Comparison of ENCODE assay signal across 9 mouse cellular contexts in genomic region chr13:43991774-43992173, GRCm38 (mm10).
DNase-seq lines count a peak whose midpoint lies in the region; ATAC-seq and TF ChIP-seq lines count a peak whose summit lies in the region.
"Had no signal": no experiment of that assay in that cellular context is flagged by ENCODE, and none has a peak within 500 bp of the region (broad histone marks: within the 10 kb centered on the region; RNA-seq: fewer than 3 reads in every experiment).

No protein-coding gene starts in this region.

- no peak for ATAC-seq in liver, embryonic 12.5 days
- ATAC-seq in kidney, postnatal 0 days (replicated peaks; ENCODE audit: low FRiP score, low read depth) = peak; percentile 66
- no peak for ATAC-seq in CD4-positive, CD25-positive, alpha-beta regulatory T cell, adult 4 months
- ATAC-seq in granulocyte monocyte progenitor cell, adult 5-6 weeks (replicated peaks; ENCODE audit: poor library complexity, severe bottlenecking) = no peak

- H3K27ac ChIP-seq in liver, embryonic 12.5 days = no peak overlapping the region
- H3K27ac ChIP-seq in kidney, postnatal 0 days = no peak overlapping the region
- H3K27ac ChIP-seq: hindbrain, embryonic 15.5 days had no signal

- H3K9me3 ChIP-seq in liver, embryonic 12.5 days (replicated peaks) = no peaks in the 10 kb centered on the region
- H3K9me3 ChIP-seq in kidney, postnatal 0 days (replicated peaks; ENCODE audit: low read length) = no peaks in the 10 kb centered on the region
- H3K9me3 ChIP-seq: hindbrain, embryonic 15.5 days had no signal

- intact Hi-C loops in gastrocnemius, postnatal 14 days (cut with DNase I; ENCODE audit: low total_unique reads) = no loop called here

- no peaks in the 10 kb centered on the region for H3K27me3 ChIP-seq in liver, embryonic 12.5 days (replicated peaks)
- no peaks in the 10 kb centered on the region for H3K27me3 ChIP-seq in kidney, postnatal 0 days (ENCODE audit: insufficient read depth, low read length)

- no peak overlapping the region for H3K4me2 ChIP-seq in liver, embryonic 12.5 days
- H3K4me2 ChIP-seq in kidney, postnatal 0 days (ENCODE audit: low read length) = no peak overlapping the region
- H3K4me2 ChIP-seq: hindbrain, embryonic 15.5 days had no signal

- DNase-seq in liver = peak; percentile 37
- DNase-seq in adrenal gland, postnatal 25 days = peak; percentile 76
- DNase-seq in gastrocnemius, postnatal 14 days = peak; percentile 47
- DNase-seq in kidney, postnatal 0 days (ENCODE audit: low spot score) = peak; percentile 82
- peak; percentile 77 to 87 for DNase-seq in lung, postnatal 4 days

- H3K36me3 ChIP-seq in liver, embryonic 12.5 days = no peaks in the 10 kb centered on the region
- H3K36me3 ChIP-seq in kidney, postnatal 0 days (ENCODE audit: insufficient read depth, low read length) = no peaks in the 10 kb centered on the region
- H3K36me3 ChIP-seq: hindbrain, embryonic 15.5 days had no signal

- no peak overlapping the region for H3K9ac ChIP-seq in liver, embryonic 12.5 days
- H3K9ac ChIP-seq in kidney, postnatal 0 days (ENCODE audit: low read depth, low read length) = no peak overlapping the region
- H3K9ac ChIP-seq: hindbrain, embryonic 15.5 days had no signal

- no peak for TF ChIP-seq CTCF in kidney, postnatal 0 days (IDR thresholded peaks at IDR 0.05; ENCODE audit: low read depth)

- H3K4me1 ChIP-seq in liver, embryonic 12.5 days = no peaks in the 10 kb centered on the region
- H3K4me1 ChIP-seq in kidney, postnatal 0 days (replicated peaks; ENCODE audit: insufficient read depth, low read length) = no peaks in the 10 kb centered on the region

- WGBS in liver, embryonic 12.5 days (ENCODE audit: insufficient replicate concordance) = 52% methylated on average over 5 of the region's 5 CpGs
- WGBS in kidney, postnatal 0 days = 19% methylated on average over 5 of the region's 5 CpGs

- H3K4me3 ChIP-seq in liver, embryonic 12.5 days = no peak overlapping the region
- no peak overlapping the region for H3K4me3 ChIP-seq in kidney, postnatal 0 days (replicated peaks; ENCODE audit: low read depth, low read length)
- H3K4me3 ChIP-seq: hindbrain, embryonic 15.5 days had no signal
